Mouse (Mus musculus) liver, postnatal 0 days (tissue): ENCODE measurements at regions not wholly inside any gene's neighbourhood (a gene's known extent, or its start where the extent isn't known, plus 50 kb on each side); places are given as distances from the start of the nearest gene placed in this dataset.

Experiments
- CTCF ChIP-seq: sonication (generic); IDR thresholded peaks from 2 replicates; pipeline ENCODE4 v1.5.1; 2016; ENCODE audit warnings: antibody characterized with exemption, low read depth
- EP300 ChIP-seq: IDR thresholded peaks from 2 replicates; pipeline ENCODE4 v1.6.1; 2016; ENCODE audit warnings: antibody characterized with exemption, low read depth, mild to moderate bottlenecking

- TF ChIP-seq EP300 (no peak), CTCF (peak; percentile 59)
These were observed 138.4 kb upstream of the Satb1 start for GRCm38 (mm10) chr17:51971444-51971843.
